Mouse (Mus musculus): ENCODE results near the gene Rnf227.

Gene Rnf227

GRCm38 (mm10) chr11:69331152-69331551 lies 9.1 kb upstream of the Rnf227 start:
- no peak for DNase-seq (ENCODE audit: low spot score)

DNA sequence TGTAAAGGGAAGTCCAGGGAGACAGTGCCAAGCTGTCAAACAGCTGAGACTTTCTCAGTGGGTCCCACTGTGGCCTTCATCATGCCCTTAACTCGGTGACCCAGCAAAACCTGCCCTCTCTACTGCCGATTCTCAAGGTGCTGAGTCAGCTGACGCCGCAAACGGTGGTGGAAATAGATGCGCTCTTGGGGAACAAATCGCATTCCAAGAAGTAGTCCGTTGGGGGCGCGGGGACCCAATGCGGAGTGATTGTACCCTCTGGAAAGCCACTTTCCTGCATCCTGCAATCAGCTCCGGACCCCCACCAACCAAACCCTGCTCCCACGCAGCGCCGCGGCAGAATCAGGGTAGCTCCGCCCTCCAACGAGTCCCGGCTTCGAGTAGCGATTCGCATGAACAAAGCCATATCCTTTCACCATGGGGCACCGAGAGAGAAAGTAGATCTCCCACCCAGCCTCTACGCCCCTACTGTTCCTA lies 8.3 kb upstream of the Rnf227 start:
- peak; percentile 73 for DNase-seq (ENCODE audit: low spot score)

GRCm38 (mm10) chr11:69332713-69333253 lies 7.5 kb upstream of the Rnf227 start:
- no peak for DNase-seq (ENCODE audit: low spot score)

DNA sequence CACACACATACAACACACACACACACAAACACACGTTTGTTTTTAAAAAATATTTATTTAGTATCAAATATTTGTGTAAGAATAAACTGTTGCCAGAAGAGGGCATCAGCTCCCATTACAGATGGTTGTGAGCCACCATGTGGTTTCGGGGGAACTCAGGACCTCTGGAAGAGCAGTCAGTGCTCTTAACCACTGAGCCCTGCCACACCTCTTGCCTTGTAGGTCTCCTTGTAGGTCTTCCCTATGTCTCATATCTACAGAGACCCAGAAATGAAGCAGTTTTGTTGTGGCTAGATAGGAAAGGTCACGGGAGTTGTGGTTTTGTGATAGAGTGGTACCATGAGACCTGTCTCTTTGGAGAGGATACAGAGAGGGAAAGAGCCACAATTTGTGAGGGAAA lies 6.3 kb upstream of the Rnf227 start:
- DNase-seq (ENCODE audit: low spot score): no peak

DNA sequence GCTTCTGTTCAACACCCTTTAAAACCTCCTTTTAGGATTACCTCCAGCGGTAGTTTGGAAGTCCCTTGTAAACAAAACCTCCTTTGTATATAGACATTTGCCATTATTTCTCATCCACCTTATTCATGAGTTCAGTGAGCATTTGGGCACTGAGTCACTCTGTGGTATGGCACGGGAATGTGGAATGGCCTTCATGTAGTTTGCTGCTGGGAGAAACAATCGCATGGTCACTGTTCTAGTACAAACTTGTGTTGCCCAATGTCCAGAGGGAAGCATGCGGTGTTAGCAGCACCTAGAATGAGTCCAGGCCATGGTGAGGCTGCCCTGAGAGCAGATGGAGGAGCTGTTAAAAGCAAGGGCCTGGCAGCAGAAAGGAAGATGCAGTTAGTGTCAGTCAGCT lies 5.5 kb upstream of the Rnf227 start:
- no peak for DNase-seq (ENCODE audit: low spot score)

- DNase-seq (ENCODE audit: low spot score): no peak
These were observed 6.2 kb downstream of the Rnf227 start for GRCm38 (mm10) chr11:69346441-69346840.

DNA sequence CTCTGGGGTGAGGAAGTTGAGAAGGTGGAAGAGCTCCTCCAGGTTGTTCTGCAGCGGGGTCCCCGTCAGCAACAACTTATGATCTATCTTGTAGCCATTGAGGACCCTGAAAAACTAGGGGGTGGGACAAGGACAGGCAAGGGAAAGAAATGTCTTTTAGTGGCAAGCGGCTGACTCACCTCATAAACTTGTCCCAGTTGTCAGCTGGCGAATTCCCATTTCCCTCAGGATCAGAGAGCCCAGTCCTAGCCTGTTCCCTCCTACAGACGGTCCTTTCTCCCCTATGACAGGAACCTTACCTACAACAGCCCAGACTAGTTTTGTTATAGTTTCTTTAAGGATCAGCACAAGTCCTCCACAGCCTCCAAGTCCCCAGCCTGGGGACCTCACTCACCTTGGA lies 16.3 kb downstream of the Rnf227 start:
- no peak for DNase-seq (ENCODE audit: low spot score)

- no peak for DNase-seq (ENCODE audit: low spot score)
These were observed 17.4 kb downstream of the Rnf227 start for GRCm38 (mm10) chr11:69357690-69358089.

DNA sequence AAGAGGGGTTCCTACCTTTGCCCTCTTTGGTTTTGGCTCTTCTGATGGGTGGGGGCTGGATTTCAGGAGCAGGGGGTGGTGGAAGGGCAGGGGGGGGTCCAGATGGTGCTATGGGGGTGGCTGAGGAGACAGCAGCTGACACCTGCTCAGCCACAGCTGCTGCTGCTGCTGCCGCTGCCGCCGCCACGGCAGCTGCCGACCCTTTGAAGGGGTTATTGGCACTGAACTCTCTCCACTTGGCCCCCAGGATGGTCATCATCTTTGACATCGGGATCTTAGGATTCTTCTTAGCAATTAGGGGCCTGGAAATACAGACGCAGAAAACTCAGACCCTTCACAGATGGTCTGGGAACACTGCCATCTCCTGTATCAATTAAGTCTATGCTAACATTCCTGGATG lies 21.8 kb downstream of the Rnf227 start:
- DNase-seq (ENCODE audit: low spot score): no peak

GRCm38 (mm10) chr11:69362479-69362878 lies 22.2 kb downstream of the Rnf227 start:
- no peak for DNase-seq (ENCODE audit: low spot score)

GRCm38 (mm10) chr11:69364376-69364775 lies 24.1 kb downstream of the Rnf227 start:
- DNase-seq (ENCODE audit: low spot score): no peak

- DNase-seq (ENCODE audit: low spot score): no peak
These were observed 24.6 kb downstream of the Rnf227 start for GRCm38 (mm10) chr11:69364910-69365309.

- no peak for DNase-seq (ENCODE audit: low spot score)
These were observed 25.5 kb downstream of the Rnf227 start for GRCm38 (mm10) chr11:69365722-69366121.

DNA sequence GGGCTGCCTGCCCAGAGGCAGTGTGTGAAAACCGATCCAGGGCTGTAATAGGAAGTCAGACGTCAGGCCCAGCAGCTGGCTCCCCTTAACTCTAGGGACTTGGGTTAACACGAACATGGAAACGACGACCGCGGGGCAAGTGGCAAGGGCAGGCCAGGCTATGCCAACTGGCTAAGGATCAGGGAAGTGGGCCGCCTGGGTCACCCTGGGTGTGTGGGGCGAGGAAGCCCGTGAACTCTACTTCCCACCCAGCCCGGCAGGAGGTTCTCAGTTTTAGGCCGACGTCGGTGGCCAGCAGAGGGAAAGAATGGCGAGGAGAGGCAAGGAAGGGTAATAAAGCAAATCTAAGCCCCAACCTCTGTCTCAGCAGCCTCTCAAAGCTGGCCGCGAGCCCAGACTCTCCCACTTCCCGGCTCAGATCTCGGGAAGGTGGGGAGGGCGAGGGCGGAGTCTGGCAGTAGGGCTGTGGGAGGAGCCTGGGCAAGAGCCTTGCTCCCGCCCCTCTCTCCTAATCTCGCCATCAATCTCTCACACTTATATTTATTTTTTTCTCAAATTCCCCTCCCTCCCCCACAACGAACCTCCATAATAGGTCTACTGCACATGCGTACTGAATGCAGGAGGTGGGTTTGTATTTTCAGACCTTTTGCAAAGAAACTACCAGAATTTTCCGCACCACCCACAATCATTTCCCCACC lies 26.0 kb downstream of the Rnf227 start:
- DNase-seq (ENCODE audit: low spot score): peak; percentile 94

DNA sequence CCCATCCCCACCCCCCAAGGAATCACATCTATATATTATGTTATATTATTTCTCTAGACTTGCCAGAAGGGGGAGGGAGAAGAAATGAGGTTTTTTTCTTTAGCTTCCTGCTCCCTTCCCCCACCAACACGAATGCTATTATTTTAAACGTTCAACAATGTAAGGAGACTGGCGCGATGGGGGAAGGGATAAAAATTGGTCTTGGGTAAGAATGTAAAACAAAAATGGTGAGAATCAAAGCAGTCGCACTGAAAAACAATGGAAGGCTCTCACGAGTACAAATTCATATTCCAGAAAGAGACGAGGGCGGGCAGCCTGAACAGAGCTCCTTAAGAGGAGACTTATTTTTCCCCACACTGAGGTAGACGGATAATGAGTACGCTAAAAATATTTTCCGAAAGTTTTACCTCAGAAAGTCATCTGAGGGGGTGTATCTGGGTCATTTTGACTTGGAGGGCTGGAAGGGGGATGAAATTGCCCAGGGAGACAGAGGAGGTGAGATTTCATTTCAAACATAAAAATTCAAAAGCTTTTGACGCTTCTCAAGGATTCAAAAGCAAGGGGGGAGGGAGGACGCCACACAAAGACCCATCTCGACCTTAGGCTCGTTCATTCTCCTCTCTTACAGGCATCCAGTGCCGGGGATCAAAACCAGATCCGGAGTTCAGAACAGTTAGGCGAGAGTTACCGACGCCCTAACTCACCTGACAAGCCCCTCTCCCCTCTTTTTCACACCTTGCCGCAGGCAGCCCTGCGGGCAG lies 26.8 kb downstream of the Rnf227 start:
- DNase-seq (ENCODE audit: low spot score): peak; percentile 43

GRCm38 (mm10) chr11:69367616-69368355 lies 27.5 kb downstream of the Rnf227 start:
- DNase-seq (ENCODE audit: low spot score): peak; percentile 11

GRCm38 (mm10) chr11:69368356-69369214 lies 28.3 kb downstream of the Rnf227 start:
- peak; percentile 34 for DNase-seq (ENCODE audit: low spot score)

- DNase-seq (ENCODE audit: low spot score): no peak
These were observed 29.1 kb downstream of the Rnf227 start, which contains the start of gene Chd3 for GRCm38 (mm10) chr11:69369215-69369989. Gene Chd3, minus strand, starts transcription at chr11:69369406.

DNA sequence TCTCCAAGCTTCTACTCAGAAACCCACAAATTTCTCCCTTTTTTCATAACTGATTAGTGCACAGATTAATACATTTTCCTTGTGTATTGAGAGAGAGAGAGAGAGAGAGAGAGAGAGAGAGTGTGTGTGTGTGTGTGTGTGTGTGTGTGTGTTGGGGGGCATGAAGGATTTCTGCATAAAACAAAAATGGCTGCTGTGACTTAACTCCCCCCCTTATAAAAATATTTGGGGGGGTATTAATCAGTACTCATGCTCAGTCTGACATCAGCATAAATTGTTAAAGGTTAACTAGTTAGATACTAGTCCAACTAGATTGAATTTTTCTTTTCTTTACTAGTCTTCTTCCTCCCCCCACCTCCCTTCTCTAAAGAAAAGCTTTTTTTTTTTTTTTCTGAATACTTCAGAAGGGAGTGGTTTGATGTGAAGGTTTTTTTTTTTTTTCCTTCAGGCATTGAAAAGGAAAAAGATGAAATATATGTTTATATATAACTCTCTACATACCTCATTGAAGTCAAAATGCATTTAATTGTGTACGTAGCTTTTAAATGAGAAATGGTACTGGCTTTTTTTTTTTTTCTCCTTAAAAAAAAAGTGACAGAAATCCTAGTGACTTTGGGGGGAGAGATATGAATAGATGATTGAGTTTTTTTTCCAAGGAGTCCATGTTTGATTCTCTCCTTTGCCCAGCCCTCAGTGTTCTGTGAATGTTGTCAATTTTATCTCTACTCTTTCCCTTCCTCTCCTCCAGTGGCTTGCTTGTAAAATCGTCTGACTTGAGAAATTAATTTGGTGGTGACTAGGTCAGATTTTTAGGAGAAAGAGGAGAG lies 29.9 kb downstream of the Rnf227 start:
- DNase-seq (ENCODE audit: low spot score): no peak

DNA sequence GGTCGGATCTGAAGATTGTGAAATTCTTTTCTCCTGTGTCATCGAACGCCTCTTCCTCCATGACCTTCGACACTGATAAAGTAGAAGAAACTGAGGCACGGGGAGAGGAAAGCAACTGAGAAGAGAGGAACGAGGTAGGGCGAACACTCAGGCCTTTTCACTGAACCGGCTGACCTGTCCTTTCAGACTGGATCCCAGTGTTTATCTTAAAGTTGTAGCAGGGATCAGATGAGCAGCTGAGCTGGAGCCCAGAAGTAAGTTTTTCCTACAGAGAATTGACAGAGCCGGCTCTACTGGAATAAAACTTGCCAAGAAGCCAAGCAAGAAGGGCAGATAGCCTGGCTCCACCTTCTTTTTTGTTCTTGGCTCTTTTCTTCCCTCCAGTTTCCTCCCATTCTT lies 30.6 kb downstream of the Rnf227 start:
- DNase-seq (ENCODE audit: low spot score): no peak

Measured in T-cell, adult 2 months (primary cell).